Mouse (Mus musculus) stomach, embryonic 15.5 days (tissue): ENCODE measurements around the gene Gusb. TPM values are rescaled to one million over a fixed set of nuclear protein-coding genes. Genes with fewer than 3 reads are reported as not detected.
"Not testable (repeated sequence)": the region's sequence is repeated elsewhere in the genome, so short reads cannot be mapped to it uniquely, and the experiment has no call there.

Source experiments
- ATAC-seq: fragments of 200-750 bp; cut with Nextera tagmentation; 2 replicates; pipeline ENCODE4 v1.8.0; 2017; ENCODE audit warnings: low read depth, moderate number of reproducible peaks, moderate TSS enrichment; ENCODE audit not compliant: insufficient read depth, low FRiP score
- H3K27ac ChIP-seq: fragments of 300-500 bp; sonication (generic); 2 replicates; pipeline ENCODE4 v1.5.1; 2015; ENCODE audit warnings: mild to moderate bottlenecking, inconsistent platforms
- H3K27me3 ChIP-seq: fragments of 300-500 bp; sonication (generic); replicated peaks from 2 replicates; pipeline ENCODE4 v1.6.1; 2015; ENCODE audit warnings: inconsistent platforms
- H3K36me3 ChIP-seq: fragments of 300-500 bp; sonication (generic); 2 replicates; pipeline ENCODE4 v1.6.1; 2015; ENCODE audit warnings: inconsistent platforms
- H3K4me1 ChIP-seq: fragments of 300-500 bp; sonication (generic); 2 replicates; pipeline ENCODE4 v1.6.1; 2015; ENCODE audit warnings: inconsistent platforms
- H3K4me2 ChIP-seq: fragments of 300-500 bp; sonication (generic); 2 replicates; pipeline ENCODE4 v1.6.1; 2015; ENCODE audit warnings: mild to moderate bottlenecking, inconsistent platforms
- H3K4me3 ChIP-seq: fragments of 300-500 bp; sonication (generic); replicated peaks from 2 replicates; pipeline ENCODE4 v1.5.1; 2015; ENCODE audit warnings: inconsistent platforms
- H3K9ac ChIP-seq: fragments of 300-500 bp; sonication (generic); 2 replicates; pipeline ENCODE4 v1.6.1; 2015; ENCODE audit warnings: inconsistent platforms
- H3K9me3 ChIP-seq: fragments of 300-500 bp; sonication (generic); 2 replicates; pipeline ENCODE4 v1.6.1; 2016; ENCODE audit warnings: inconsistent platforms
- WGBS: fragments of 180-500 bp; shearing (Covaris S2); methylation state at CpG from one replicate; pipeline ENCODE4 v1.1.7; 2015; 5-methylcytosine and 5-hydroxymethylcytosine counted together
- polyA plus RNA-seq: library from polyadenylated mRNA; unstranded; fragments of >200 nt; fragmentation: Nextera tagmentation; extraction: Ambion mirVana; gene quantifications from 2 replicates; pipeline ENCODE4 v1.2.1, GENCODE M21; 2015

Gusb gene
- polyA plus RNA-seq, 1 experiment from 2014 or later = 68.3 TPM

- Histone ChIP-seq H3K4me1 (no peaks in the 10 kb centered on the region; the same call in 1 of the 2 replicates), H3K27me3 (no peaks in the 10 kb centered on the region), H3K9ac (no peak overlapping the region), H3K4me2 (no peak overlapping the region), H3K4me3 (no peak overlapping the region), H3K27ac (no peak overlapping the region), H3K9me3 (no peaks in the 10 kb centered on the region), H3K36me3 (peaks cover 9% of the 10 kb centered on the region; the same call in 1 of the 2 replicates)
- 88% methylated on average over 4 of the region's 4 CpGs for WGBS
- no peak for ATAC-seq
These were observed 37.9 kb upstream of the Gusb start for GRCm38 (mm10) chr5:130040797-130041196.

- no peaks in the 10 kb centered on the region for H3K27me3 ChIP-seq
- peaks cover 8% of the 10 kb centered on the region; the same call in 1 of the 2 replicates for H3K36me3 ChIP-seq
- 60% methylated on average over 19 of the region's 19 CpGs for WGBS
- H3K27ac ChIP-seq = no peak overlapping the region
- H3K4me3 ChIP-seq = no peak overlapping the region
- no peaks in the 10 kb centered on the region for H3K4me1 ChIP-seq
- ATAC-seq = peak; percentile 63; the same call in 1 of the 2 replicates
- no peaks in the 10 kb centered on the region for H3K9me3 ChIP-seq
- no peak overlapping the region for H3K9ac ChIP-seq
- H3K4me2 ChIP-seq = no peak overlapping the region
These were observed 35.1 kb upstream of the Gusb start for GRCm38 (mm10) chr5:130037752-130038455.

GRCm38 (mm10) chr5:130036300-130036699 lies 33.5 kb upstream of the Gusb start:
- H3K9ac ChIP-seq, H3K4me2 ChIP-seq, H3K4me1 ChIP-seq, H3K27me3 ChIP-seq, H3K9me3 ChIP-seq, H3K36me3 ChIP-seq, H3K4me3 ChIP-seq, H3K27ac ChIP-seq, ATAC-seq: not testable (repeated sequence)
- WGBS = 60% methylated on average over 2 of the region's 2 CpGs

DNA sequence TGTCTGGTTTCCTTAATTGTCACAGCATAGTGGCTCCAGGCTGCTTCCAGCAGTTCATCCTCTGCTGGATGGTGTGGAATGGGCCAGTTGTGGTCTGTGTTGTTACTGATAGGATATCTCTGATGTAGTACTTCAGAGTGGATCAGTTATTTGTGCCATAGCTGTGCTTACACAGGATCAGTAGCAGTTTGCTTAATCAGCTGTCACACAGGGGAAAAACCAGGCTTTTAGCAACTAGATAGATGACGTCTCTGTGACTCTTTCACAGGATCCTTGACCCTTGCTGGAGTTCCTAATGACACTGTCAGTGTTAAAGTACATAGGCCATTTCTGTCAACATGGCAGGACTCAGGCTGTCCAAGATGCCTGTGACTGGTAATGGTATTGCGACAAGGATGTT lies 31.0 kb upstream of the Gusb start:
- 64% methylated on average over 2 of the region's 2 CpGs for WGBS
- ATAC-seq = no peak
- H3K9me3 ChIP-seq = no peaks in the 10 kb centered on the region
- H3K36me3 ChIP-seq = no peaks in the 10 kb centered on the region; the same call in 1 of the 2 replicates
- H3K27me3 ChIP-seq = no peaks in the 10 kb centered on the region
- no peak overlapping the region for H3K4me3 ChIP-seq
- 0 out of 2 replicates have a peak, but pooled peaks cover 2% of the 10 kb centered on the region for H3K4me1 ChIP-seq
- H3K27ac ChIP-seq = no peak overlapping the region
- no peak overlapping the region for H3K9ac ChIP-seq
- H3K4me2 ChIP-seq = no peak overlapping the region

DNA sequence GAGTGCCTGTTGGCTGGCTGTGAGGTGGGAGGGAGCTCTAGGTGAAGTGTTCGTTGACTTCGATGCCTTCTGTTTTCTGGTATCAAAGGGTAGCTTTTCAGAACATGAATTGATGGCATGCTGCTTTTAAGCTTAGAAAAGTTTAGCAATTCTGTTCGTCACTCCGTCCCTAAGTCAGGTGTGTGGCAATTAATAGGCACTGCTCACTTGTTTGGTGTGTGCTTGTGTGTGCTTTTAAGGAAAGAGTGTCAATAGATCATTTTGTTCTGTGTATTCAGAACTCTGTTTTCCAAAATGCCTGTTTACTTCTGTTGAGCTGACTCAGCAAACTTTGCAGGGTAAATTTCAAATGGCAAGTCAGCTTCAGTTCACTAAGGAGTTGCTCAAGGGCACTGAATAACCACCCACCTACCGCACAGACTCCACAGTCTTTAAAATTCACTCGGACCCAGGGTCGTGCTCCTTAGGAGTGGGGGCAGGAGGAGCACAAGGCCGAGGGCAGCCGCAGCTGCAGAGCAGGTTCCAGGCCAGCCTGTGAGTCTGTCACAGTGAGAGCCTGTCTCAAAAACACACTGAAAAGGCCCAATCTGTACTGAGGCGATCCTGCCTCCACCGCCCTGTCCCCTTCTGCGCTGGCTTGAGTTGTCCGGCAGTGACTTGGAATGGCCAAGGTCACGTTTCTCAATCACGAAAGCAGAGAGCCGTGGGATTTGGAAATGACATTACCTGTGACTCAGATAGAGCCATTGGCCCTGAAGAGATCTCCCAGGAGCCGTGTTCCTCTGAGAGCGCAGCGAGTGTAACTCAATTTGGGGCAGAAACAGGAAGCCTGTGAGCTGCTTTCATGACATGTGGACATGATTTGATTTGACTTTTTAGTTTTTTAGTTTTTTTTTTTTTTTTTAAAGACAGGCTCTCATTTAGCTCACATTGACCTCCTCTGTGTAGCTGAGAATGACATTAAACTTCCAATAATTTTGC lies 28.9 kb upstream of the Gusb start:
- Histone ChIP-seq H3K36me3 (no peaks in the 10 kb centered on the region), H3K27me3 (no peaks in the 10 kb centered on the region), H3K4me1 (0 out of 2 replicates have a peak, but pooled peaks cover 2% of the 10 kb centered on the region), H3K4me3 (no peak overlapping the region), H3K27ac (no peak overlapping the region), H3K4me2 (no peak overlapping the region), H3K9ac (no peak overlapping the region), H3K9me3 (no peaks in the 10 kb centered on the region)
- 89% methylated on average over 19 of the region's 19 CpGs for WGBS
- ATAC-seq = no peak

DNA sequence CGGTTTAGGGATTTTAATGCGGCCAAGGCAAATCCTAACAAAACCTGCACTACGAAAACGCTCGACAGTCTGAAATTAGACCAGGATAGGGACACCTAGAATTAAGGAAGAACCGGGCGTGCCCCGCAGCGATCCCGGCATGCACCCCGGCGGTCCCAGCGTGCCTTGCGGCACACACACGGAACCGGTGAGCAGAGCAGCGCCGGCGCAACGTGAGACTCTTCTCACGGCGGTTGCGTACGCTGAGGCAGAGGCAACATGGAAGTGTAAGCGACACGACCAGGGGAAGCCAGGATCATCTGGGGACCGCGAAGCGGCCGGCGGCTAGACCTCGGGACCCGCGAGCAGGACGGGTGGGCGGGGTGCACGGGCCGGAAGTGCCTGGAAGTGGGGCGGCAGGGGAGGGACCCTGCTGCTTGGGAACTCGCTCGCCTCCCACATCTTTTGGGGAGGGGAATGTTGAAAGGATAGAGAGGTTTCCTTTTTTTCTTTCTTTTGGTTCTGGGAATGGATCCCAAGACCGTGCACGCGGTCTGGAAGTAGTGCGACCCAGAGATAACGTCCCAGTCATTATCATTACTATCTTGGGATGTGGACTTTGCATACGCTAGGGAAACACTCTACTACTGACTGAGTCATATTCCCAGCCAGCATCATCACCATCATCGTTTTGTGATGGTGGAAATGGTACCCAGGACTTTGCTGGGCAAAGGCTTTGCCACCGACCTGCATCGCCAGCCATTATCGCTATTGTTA lies 26.5 kb upstream of the Gusb start, which contains the start of the genes Asl and Crcp:
Gene Asl (minus strand): TSS at position 106 of the 756 bp plus-strand sequence.
Gene Crcp (plus strand): TSS at position 149 of the 756 bp plus-strand sequence.
- Histone ChIP-seq H3K4me2 (peak within 1 kb of the TSS; percentile 78), H3K9me3 (no peaks in the 10 kb centered on the region)
- WGBS = 1% methylated on average over 51 of the region's 51 CpGs

DNA sequence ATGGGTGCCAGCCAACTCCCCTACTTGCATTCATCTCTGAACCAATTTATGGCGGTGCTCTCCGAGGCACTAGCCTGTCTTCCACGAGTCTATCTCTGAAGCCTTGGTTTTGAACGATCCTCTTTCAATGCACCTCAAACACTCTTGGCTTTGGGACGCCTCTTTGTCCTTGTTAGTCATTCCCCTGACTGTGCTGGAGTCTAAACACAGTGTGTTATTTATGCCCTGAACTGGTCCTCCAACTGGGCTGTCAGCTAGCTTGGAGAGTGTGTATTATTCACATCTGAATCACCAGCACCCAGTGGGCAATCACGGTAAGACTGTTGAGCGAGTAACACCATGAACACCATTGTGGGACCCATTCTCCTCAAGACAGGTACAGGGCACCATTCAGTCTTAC lies 24.8 kb upstream of the Gusb start:
- Histone ChIP-seq H3K9ac (no peak overlapping the region), H3K36me3 (no peaks in the 10 kb centered on the region), H3K4me3 (no peak overlapping the region), H3K9me3 (no peaks in the 10 kb centered on the region), H3K4me2 (no peak overlapping the region), H3K27me3 (no peaks in the 10 kb centered on the region), H3K4me1 (peaks cover 11% of the 10 kb centered on the region; the same call in 1 of the 2 replicates), H3K27ac (no peak overlapping the region)
- no peak for ATAC-seq
- 86% methylated on average over 7 of the region's 7 CpGs for WGBS

More for the DNA sequence above, 26.5 kb upstream of the Gusb start, which contains the start of the genes Asl and Crcp:
- H3K36me3 ChIP-seq = no peaks in the 10 kb centered on the region
- peaks cover 6% of the 10 kb centered on the region; the same call in 1 of the 2 replicates for H3K4me1 ChIP-seq
- peak within 1 kb of the TSS; percentile 79 for H3K4me3 ChIP-seq
- ATAC-seq = peak; percentile 80
- no peaks in the 10 kb centered on the region for H3K27me3 ChIP-seq
- peak within 1 kb of the TSS; percentile 51; the same call in 1 of the 2 replicates for H3K9ac ChIP-seq
- peak within 1 kb of the TSS; percentile 94 for H3K27ac ChIP-seq

DNA sequence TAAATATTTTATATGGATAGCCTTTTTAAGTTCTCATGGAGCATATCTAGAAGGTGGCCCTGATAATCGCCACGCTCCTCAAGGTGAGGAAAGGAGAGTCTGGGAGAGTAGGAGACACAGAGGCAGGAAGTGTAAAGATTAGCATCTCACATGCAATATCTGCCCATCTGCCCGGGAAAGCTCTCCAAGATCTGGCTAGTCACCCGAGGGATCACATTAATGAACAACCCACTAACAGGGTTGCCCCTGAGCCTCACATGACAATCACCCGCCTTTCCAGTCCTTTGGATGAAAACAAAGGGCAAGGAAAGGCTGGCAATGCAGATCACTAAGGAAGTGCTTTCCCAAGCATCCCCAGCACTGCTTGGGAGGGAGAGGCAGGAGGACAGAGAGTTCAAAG lies 24.3 kb upstream of the Gusb start:
- Histone ChIP-seq H3K9ac (no peak overlapping the region), H3K27ac (no peak overlapping the region), H3K4me3 (no peak overlapping the region), H3K4me1 (peaks cover 11% of the 10 kb centered on the region; the same call in 1 of the 2 replicates), H3K9me3 (no peaks in the 10 kb centered on the region), H3K27me3 (no peaks in the 10 kb centered on the region), H3K36me3 (no peaks in the 10 kb centered on the region), H3K4me2 (no peak overlapping the region)
- WGBS = 69% methylated on average over 5 of the region's 5 CpGs
- ATAC-seq = no peak

DNA sequence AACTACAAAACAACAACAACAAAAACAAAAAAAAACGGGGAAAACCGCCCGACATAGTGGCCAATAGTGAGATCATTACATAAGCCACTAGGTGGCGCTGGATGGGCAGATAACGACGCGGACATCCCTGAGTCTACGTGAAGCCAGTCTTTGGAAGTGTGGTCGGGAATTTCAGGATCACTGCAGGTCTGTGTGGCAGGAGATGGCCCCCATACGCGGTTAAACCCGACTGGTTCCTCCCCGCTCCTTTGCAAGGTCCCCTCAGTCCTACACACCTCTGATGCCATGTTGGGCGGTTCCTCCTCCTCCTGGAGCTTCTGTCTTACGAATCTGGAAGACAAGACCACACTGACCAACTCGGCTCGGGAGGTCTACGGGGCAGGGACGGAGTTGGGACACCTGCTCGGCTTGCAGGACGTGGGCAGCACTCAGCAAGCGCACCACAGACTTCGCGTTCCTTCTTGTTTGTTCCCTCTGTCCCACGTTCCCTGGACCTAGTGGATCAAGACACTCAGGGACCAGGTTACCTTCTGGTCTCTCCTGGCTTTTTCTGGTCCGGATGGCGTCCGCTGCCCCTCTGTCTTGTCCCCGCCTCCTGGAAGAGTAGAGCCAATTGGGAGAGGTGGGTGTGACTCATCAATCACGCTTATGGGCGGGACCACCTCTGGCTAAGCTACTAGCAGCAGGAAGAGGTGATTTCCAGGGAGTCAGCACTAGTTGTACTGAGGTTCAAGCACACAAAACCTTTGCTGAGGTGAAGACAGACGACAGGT lies 21.1 kb upstream of the Gusb start:
- Histone ChIP-seq H3K27me3 (no peaks in the 10 kb centered on the region), H3K9me3 (no peaks in the 10 kb centered on the region), H3K4me3 (peak overlapping the region; percentile 65), H3K9ac (peak overlapping the region; percentile 37; the same call in 1 of the 2 replicates), H3K4me1 (peaks cover 9% of the 10 kb centered on the region; the same call in 1 of the 2 replicates), H3K27ac (peak overlapping the region; percentile 81), H3K4me2 (peak overlapping the region; percentile 93), H3K36me3 (no peaks in the 10 kb centered on the region)
- peak; percentile 95 for ATAC-seq
- under 1% methylated on average over 32 of the region's 32 CpGs for WGBS

DNA sequence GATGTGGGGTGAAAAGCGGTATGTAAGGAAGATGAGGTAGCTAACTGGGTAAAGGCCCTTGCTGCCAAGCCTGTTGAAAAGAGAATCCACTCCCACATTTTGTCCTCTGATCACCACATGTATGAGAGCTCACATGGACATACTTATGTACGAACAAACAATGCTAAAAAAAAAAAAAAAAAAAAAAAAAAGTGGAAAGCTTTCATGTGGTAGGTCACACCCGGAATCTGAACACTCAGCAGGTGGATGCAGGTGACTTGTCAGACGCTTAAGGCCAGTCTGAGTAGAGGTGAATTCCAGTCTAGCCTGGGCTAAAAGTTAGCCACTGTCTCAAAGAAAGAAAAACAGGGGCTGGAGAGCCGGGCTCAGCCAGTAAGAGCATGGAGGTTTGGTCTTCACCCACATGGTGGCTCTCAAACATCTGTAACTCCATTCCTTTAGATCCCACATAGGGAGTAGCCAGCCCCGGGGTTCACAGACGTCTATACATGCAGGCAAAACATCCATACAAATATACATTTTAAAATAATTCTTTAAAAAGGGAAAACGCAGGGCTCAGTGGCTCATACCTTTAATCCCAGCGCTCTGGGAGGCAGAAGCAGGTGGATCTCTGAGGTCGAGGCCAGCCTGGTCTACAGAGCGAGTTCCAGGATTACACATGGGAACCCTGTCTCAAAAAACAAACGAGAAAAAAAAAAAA lies 20.4 kb upstream of the Gusb start:
- H3K4me3 ChIP-seq = peak overlapping the region; percentile 65
- H3K27me3 ChIP-seq = no peaks in the 10 kb centered on the region
- H3K36me3 ChIP-seq = no peaks in the 10 kb centered on the region
- no peak overlapping the region for H3K27ac ChIP-seq
- H3K4me1 ChIP-seq = peaks cover 9% of the 10 kb centered on the region; the same call in 1 of the 2 replicates
- peak overlapping the region; percentile 93 for H3K4me2 ChIP-seq
- no peak overlapping the region for H3K9ac ChIP-seq
- H3K9me3 ChIP-seq = no peaks in the 10 kb centered on the region
- 38% methylated on average over 12 of the region's 12 CpGs for WGBS
- ATAC-seq = no peak
